Mouse (Mus musculus) liver, postnatal 0 days (tissue): ENCODE results near the gene Hoxd11. TPM values are rescaled to one million over a fixed set of nuclear protein-coding genes. Genes with fewer than 3 reads are reported as not detected.

Experiments
- ATAC-seq: fragments of 200-750 bp; cut with Nextera tagmentation; 2 replicates; pipeline ENCODE4 v1.8.0; 2017; ENCODE audit warnings: mild to moderate bottlenecking, moderate library complexity
- DNase-seq: peaks from one replicate; pipeline ENCODE4 v3.0.0-alpha.2; 2016
- H3K27ac ChIP-seq: fragments of 300-500 bp; sonication (generic); 2 replicates; pipeline ENCODE4 v1.5.1; 2014; ENCODE audit warnings: antibody characterized with exemption, moderate library complexity, mild to moderate bottlenecking, low read depth
- H3K27me3 ChIP-seq: fragments of 300-500 bp; sonication (generic); 2 replicates; pipeline ENCODE4 v1.6.1; 2014; ENCODE audit warnings: low read length, control low read depth, mixed read lengths; ENCODE audit not compliant: insufficient read depth
- H3K36me3 ChIP-seq: fragments of 300-500 bp; sonication (generic); replicated peaks from 2 replicates; pipeline ENCODE4 v1.6.1; 2014; ENCODE audit warnings: mild to moderate bottlenecking, control low read depth, low read length, moderate library complexity, mixed read lengths; ENCODE audit not compliant: insufficient read depth
- H3K4me1 ChIP-seq: fragments of 300-500 bp; sonication (generic); 2 replicates; pipeline ENCODE4 v1.6.1; 2014; ENCODE audit warnings: antibody characterized with exemption, mild to moderate bottlenecking, control low read depth; ENCODE audit not compliant: insufficient read depth
- H3K4me2 ChIP-seq: fragments of 300-500 bp; sonication (generic); 2 replicates; pipeline ENCODE4 v1.6.1; 2014; ENCODE audit warnings: low read depth, mild to moderate bottlenecking, low read length, moderate library complexity, mixed read lengths
- H3K4me3 ChIP-seq: fragments of 300-500 bp; sonication (generic); 2 replicates; pipeline ENCODE4 v1.5.1; 2014; ENCODE audit warnings: low read depth, low read length
- H3K9ac ChIP-seq: fragments of 300-500 bp; sonication (generic); replicated peaks from 2 replicates; pipeline ENCODE4 v1.6.1; 2014; ENCODE audit warnings: mild to moderate bottlenecking, moderate library complexity
- H3K9me3 ChIP-seq: fragments of 300-500 bp; sonication (generic); 2 replicates; pipeline ENCODE4 v1.6.1; 2016; ENCODE audit warnings: mild to moderate bottlenecking, control low read depth, low read length, mixed read lengths
- CTCF ChIP-seq: sonication (generic); IDR thresholded peaks from 2 replicates; pipeline ENCODE4 v1.5.1; 2016; ENCODE audit warnings: antibody characterized with exemption, low read depth
- EP300 ChIP-seq: IDR thresholded peaks from 2 replicates; pipeline ENCODE4 v1.6.1; 2016; ENCODE audit warnings: antibody characterized with exemption, low read depth, mild to moderate bottlenecking
- WGBS: fragments of 180-500 bp; shearing (Covaris S2); extraction: QIAGEN DNeasy Blood & Tissue Kit; methylation state at CpG from one replicate; pipeline ENCODE4 v1.1.7; 2014; ENCODE audit not compliant: insufficient replicate concordance; 5-methylcytosine and 5-hydroxymethylcytosine counted together
- polyA plus RNA-seq: library from polyadenylated mRNA; unstranded; fragments of >200 nt; fragmentation: Nextera tagmentation; extraction: Ambion mirVana; gene quantifications from 2 replicates; pipeline ENCODE4 v1.2.1, GENCODE M21; 2015

Gene Hoxd11
- polyA plus RNA-seq, 1 experiment from 2014 or later, result not detected

- ATAC-seq (no peak), DNase-seq (no peak)
- H3K36me3 ChIP-seq, result no peaks in the 10 kb centered on the region
- no peaks in the 10 kb centered on the region for H3K4me1 ChIP-seq
- 1% methylated on average over 31 of the region's 31 CpGs for WGBS
- H3K4me3 ChIP-seq, result no peak overlapping the region
- peaks cover 97% of the 10 kb centered on the region for H3K27me3 ChIP-seq
- no peaks in the 10 kb centered on the region for H3K9me3 ChIP-seq
- TF ChIP-seq EP300 (no peak), CTCF (no peak)
- H3K27ac ChIP-seq, result no peak overlapping the region
- no peak overlapping the region for H3K4me2 ChIP-seq
- H3K9ac ChIP-seq, result no peak overlapping the region
These were observed 8.6 kb downstream of the Hoxd11 start for GRCm38 (mm10) chr2:74687698-74688555.

- WGBS, result 3% methylated on average over 12 of the region's 12 CpGs
- no peak overlapping the region for H3K27ac ChIP-seq
- H3K4me3 ChIP-seq, result no peak overlapping the region
- no peak overlapping the region for H3K4me2 ChIP-seq
- H3K36me3 ChIP-seq, result no peaks in the 10 kb centered on the region
- ATAC-seq, result no peak
- H3K4me1 ChIP-seq, result no peaks in the 10 kb centered on the region
- no peak for DNase-seq
- no peak for TF ChIP-seq EP300
- H3K9me3 ChIP-seq, result no peaks in the 10 kb centered on the region
- peaks cover 97% of the 10 kb centered on the region for H3K27me3 ChIP-seq
- H3K9ac ChIP-seq, result no peak overlapping the region
These were observed 9.6 kb downstream of the Hoxd11 start for GRCm38 (mm10) chr2:74688795-74689573.

- H3K27me3 ChIP-seq, result peaks cover 97% of the 10 kb centered on the region
- H3K27ac ChIP-seq, result no peak overlapping the region
- H3K4me2 ChIP-seq, result no peak overlapping the region
- DNase-seq (no peak), ATAC-seq (no peak)
- TF ChIP-seq CTCF (no peak), EP300 (no peak)
- H3K9me3 ChIP-seq, result no peaks in the 10 kb centered on the region
- no peak overlapping the region for H3K9ac ChIP-seq
- H3K36me3 ChIP-seq, result no peaks in the 10 kb centered on the region
- WGBS, result under 1% methylated on average over 24 of the region's 24 CpGs
- H3K4me3 ChIP-seq, result no peak overlapping the region
- H3K4me1 ChIP-seq, result no peaks in the 10 kb centered on the region
These were observed 10.4 kb downstream of the Hoxd11 start for GRCm38 (mm10) chr2:74689574-74690337.

- DNase-seq (no peak), ATAC-seq (no peak)
- no peak overlapping the region for H3K4me2 ChIP-seq
- H3K27me3 ChIP-seq, result peaks cover 97% of the 10 kb centered on the region
- H3K36me3 ChIP-seq, result no peaks in the 10 kb centered on the region
- H3K4me3 ChIP-seq, result no peak overlapping the region
- no peaks in the 10 kb centered on the region for H3K9me3 ChIP-seq
- H3K27ac ChIP-seq, result no peak overlapping the region
- no peaks in the 10 kb centered on the region for H3K4me1 ChIP-seq
- 7% methylated on average over 8 of the region's 8 CpGs for WGBS
- no peak overlapping the region for H3K9ac ChIP-seq
- no peak for TF ChIP-seq EP300
- TF ChIP-seq CTCF, result no peak
These were observed 11.0 kb downstream of the Hoxd11 start for GRCm38 (mm10) chr2:74690338-74690716.

- no peaks in the 10 kb centered on the region for H3K36me3 ChIP-seq
- H3K4me2 ChIP-seq, result no peak within 1 kb of the TSS
- H3K27me3 ChIP-seq, result peaks cover 100% of the 10 kb centered on the region
- no peak within 1 kb of the TSS for H3K9ac ChIP-seq
- H3K4me1 ChIP-seq, result no peaks in the 10 kb centered on the region
- TF ChIP-seq CTCF, result peak; percentile 25; the same call in 1 of the 2 replicates
- no peak for TF ChIP-seq EP300
- H3K27ac ChIP-seq, result no peak within 1 kb of the TSS
- no peak within 1 kb of the TSS for H3K4me3 ChIP-seq
- no peaks in the 10 kb centered on the region for H3K9me3 ChIP-seq
- DNase-seq (no peak), ATAC-seq (no peak)
- 2% methylated on average over 56 of the region's 56 CpGs for WGBS
These were observed 11.9 kb downstream of the Hoxd11 start, which contains the start of gene Hoxd10 for GRCm38 (mm10) chr2:74691022-74691951. TSS of gene Hoxd10 (plus strand) at chr2:74691924.
